Mouse (Mus musculus) heart, adult 2 months (tissue): Measurements from ENCODE around the gene Lrrc17.

Experiments
- CTCF ChIP-seq: fragments of 200-600 bp; IDR thresholded peaks from 2 replicates; pipeline ENCODE4 v1.8.1; 2022; ENCODE audit warnings: antibody characterized with exemption, mild to moderate bottlenecking, moderate library complexity
- POLR2A ChIP-seq: fragments of 200-500 bp; IDR thresholded peaks from 2 replicates; pipeline ENCODE4 v1.6.1; 2011; ENCODE audit warnings: mild to moderate bottlenecking, low read depth, low read length, control low read depth; ENCODE audit not compliant: insufficient read depth

GRCm38 (mm10) chr5:21574386-21575209 lies 31.2 kb downstream of the Lrrc17 start:
- no peak for TF ChIP-seq POLR2A
- TF ChIP-seq CTCF: no peak
